Mouse (Mus musculus) megakaryocyte, adult 5-6 weeks (primary cell): ENCODE data around the gene 2210017I01Rik. TPM values are rescaled to one million over a fixed set of nuclear protein-coding genes. Genes with fewer than 3 reads are reported as not detected.

ENCODE experiments used
- ATAC-seq: 2 replicates; pipeline ENCODE4 v1.8.0; 2016; ENCODE audit warnings: mild to moderate bottlenecking, inconsistent platforms; ENCODE audit not compliant: poor library complexity, severe bottlenecking
- total RNA-seq, 2 experiments: library from RNA; stranded (forward) in 1 of 2; stranded (reverse) in 1 of 2; fragments of 153-499, 151-499 nt in 1 of 2; fragments of 221-1000, 200-1000 nt in 1 of 2; gene quantifications; 2 replicates each; pipeline versions ENCODE4 v1.2.3 to v1.2.4; 2015 to 2017

Gene 2210017I01Rik
- total RNA-seq, 2 experiments from 2014 or later = not detected

DNA sequence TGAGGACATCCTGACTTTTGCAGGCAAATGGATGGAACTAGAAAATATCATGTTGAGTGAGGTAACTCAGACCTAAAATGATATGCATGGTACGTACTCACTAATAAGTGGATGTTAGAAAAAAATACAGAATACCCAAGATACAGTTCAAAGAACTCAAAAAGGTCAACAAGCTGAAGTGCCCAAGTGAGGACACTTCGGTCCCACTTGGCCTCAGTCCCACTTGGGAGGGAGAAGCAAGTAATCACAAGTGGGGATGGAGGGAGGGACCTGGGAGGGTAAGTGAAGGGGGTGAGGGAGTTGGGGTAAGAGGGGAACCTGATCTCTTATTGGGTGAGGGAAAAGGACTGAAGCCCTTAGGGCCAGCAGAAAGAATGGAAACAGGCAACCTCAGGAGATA, 38.5 kb downstream of the 2210017I01Rik start:
- no peak for ATAC-seq

DNA sequence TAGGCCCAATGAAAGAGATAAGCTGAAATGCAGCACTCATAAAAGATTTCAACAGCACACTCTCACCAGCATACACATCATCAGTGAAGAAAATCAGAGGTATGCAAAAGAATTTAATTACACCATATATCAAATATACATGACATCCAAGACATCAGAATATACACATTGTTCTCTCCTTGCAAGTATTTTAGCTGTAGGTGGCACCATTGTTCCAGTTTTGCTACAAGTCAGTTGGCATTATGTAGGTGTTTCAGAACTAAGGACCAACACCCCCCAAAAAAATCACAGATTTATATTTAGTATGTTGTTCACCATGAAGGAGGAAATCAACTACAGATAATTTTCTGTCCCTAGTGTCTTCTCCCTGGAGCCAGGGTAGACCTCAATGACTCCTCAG, 41.9 kb downstream of the 2210017I01Rik start:
- no peak for ATAC-seq

Other genes with a start within 250 kb of the 2210017I01Rik start
- not detected in 2 replicates for gene Sprr2f, start 242.3 kb downstream of the 2210017I01Rik start, total RNA-seq (2015)
- not detected in 2 replicates for gene Sprr2f, start 242.3 kb downstream of the 2210017I01Rik start, total RNA-seq (2017)
- gene Sprr2h, start 221.8 kb downstream of the 2210017I01Rik start, total RNA-seq (2015) = not detected in 2 replicates
- not detected in 2 replicates for gene Sprr2h, start 221.8 kb downstream of the 2210017I01Rik start, total RNA-seq (2017)
- not detected in 2 replicates for gene Sprr2i, start 199.5 kb downstream of the 2210017I01Rik start, total RNA-seq (2015)
- gene Sprr2i, start 199.5 kb downstream of the 2210017I01Rik start, total RNA-seq (2017) = not detected in 2 replicates
- gene Sprr2j-ps, start 189.4 kb downstream of the 2210017I01Rik start, total RNA-seq (2015) = not detected in 2 replicates
- gene Sprr2j-ps, start 189.4 kb downstream of the 2210017I01Rik start, total RNA-seq (2017) = not detected in 2 replicates
- 7.0 and 7.4 TPM in 2 replicates for gene Gm9774, start 178.1 kb downstream of the 2210017I01Rik start, total RNA-seq (2015)
- 1.1 and 2.3 TPM in 2 replicates for gene Gm9774, start 178.1 kb downstream of the 2210017I01Rik start, total RNA-seq (2017)
- gene Sprr2k, start 174.9 kb downstream of the 2210017I01Rik start, total RNA-seq (2015) = not detected in 2 replicates
- not detected in 2 replicates for gene Sprr2k, start 174.9 kb downstream of the 2210017I01Rik start, total RNA-seq (2017)
- not detected in 2 replicates for gene Sprr1b, start 168.7 kb downstream of the 2210017I01Rik start, total RNA-seq (2015)
- gene Sprr1b, start 168.7 kb downstream of the 2210017I01Rik start, total RNA-seq (2017) = not detected in 2 replicates
- gene Sprr3, start 148.8 kb downstream of the 2210017I01Rik start, total RNA-seq (2015) = not detected in 2 replicates
- not detected in 2 replicates for gene Sprr3, start 148.8 kb downstream of the 2210017I01Rik start, total RNA-seq (2017)
- not detected in 2 replicates for gene Sprr1a, start 121.6 kb downstream of the 2210017I01Rik start, total RNA-seq (2015)
- gene Sprr1a, start 121.6 kb downstream of the 2210017I01Rik start, total RNA-seq (2017) = not detected in 2 replicates
- gene Sprr4, start 107.0 kb downstream of the 2210017I01Rik start, total RNA-seq (2015) = not detected in 2 replicates
- gene Sprr4, start 107.0 kb downstream of the 2210017I01Rik start, total RNA-seq (2017) = not detected in 2 replicates
- not detected in 2 replicates for gene 2310046K23Rik, start 73.0 kb downstream of the 2210017I01Rik start, total RNA-seq (2015)
- gene 2310046K23Rik, start 73.0 kb downstream of the 2210017I01Rik start, total RNA-seq (2017) = not detected in 2 replicates
- gene Ivl, start 33.8 kb downstream of the 2210017I01Rik start, total RNA-seq (2015) = 0.18 TPM in 1 of 2 replicates, not detected in the other
- gene Ivl, start 33.8 kb downstream of the 2210017I01Rik start, total RNA-seq (2017) = not detected in 2 replicates
- not detected in 2 replicates for gene Smcp, start 18.5 kb downstream of the 2210017I01Rik start, total RNA-seq (2015)
- gene Smcp, start 18.5 kb downstream of the 2210017I01Rik start, total RNA-seq (2017) = not detected in 2 replicates
- not detected in 2 replicates for gene Lce6a, start 14.2 kb upstream of the 2210017I01Rik start, total RNA-seq (2015)
- gene Lce6a, start 14.2 kb upstream of the 2210017I01Rik start, total RNA-seq (2017) = not detected in 2 replicates
- gene Lce1a1, start 40.8 kb upstream of the 2210017I01Rik start, total RNA-seq (2015) = not detected in 2 replicates
- not detected in 2 replicates for gene Lce1a1, start 40.8 kb upstream of the 2210017I01Rik start, total RNA-seq (2017)
- not detected in 2 replicates for gene Lce1b, start 49.4 kb upstream of the 2210017I01Rik start, total RNA-seq (2015)
- not detected in 2 replicates for gene Lce1b, start 49.4 kb upstream of the 2210017I01Rik start, total RNA-seq (2017)
- gene Lce1a2, start 62.8 kb upstream of the 2210017I01Rik start, total RNA-seq (2015) = not detected in 2 replicates
- not detected in 2 replicates for gene Lce1a2, start 62.8 kb upstream of the 2210017I01Rik start, total RNA-seq (2017)
- not detected in 2 replicates for gene Lce1c, start 71.8 kb upstream of the 2210017I01Rik start, total RNA-seq (2015)
- not detected in 2 replicates for gene Lce1c, start 71.8 kb upstream of the 2210017I01Rik start, total RNA-seq (2017)
- not detected in 2 replicates for gene Lce1d, start 79.7 kb upstream of the 2210017I01Rik start, total RNA-seq (2015)
- gene Lce1d, start 79.7 kb upstream of the 2210017I01Rik start, total RNA-seq (2017) = not detected in 2 replicates
- not detected in 2 replicates for gene Lce1e, start 101.6 kb upstream of the 2210017I01Rik start, total RNA-seq (2015)
- gene Lce1e, start 101.6 kb upstream of the 2210017I01Rik start, total RNA-seq (2017) = not detected in 2 replicates
- gene Lce1f, start 112.9 kb upstream of the 2210017I01Rik start, total RNA-seq (2015) = not detected in 2 replicates
- gene Lce1f, start 112.9 kb upstream of the 2210017I01Rik start, total RNA-seq (2017) = not detected in 2 replicates
- gene Gm38119, start 131.6 kb upstream of the 2210017I01Rik start, total RNA-seq (2015) = not detected in 2 replicates
- gene Gm38119, start 131.6 kb upstream of the 2210017I01Rik start, total RNA-seq (2017) = not detected in 2 replicates
- gene Lce1g, start 144.8 kb upstream of the 2210017I01Rik start, total RNA-seq (2015) = not detected in 2 replicates
- gene Lce1g, start 144.8 kb upstream of the 2210017I01Rik start, total RNA-seq (2017) = not detected in 2 replicates
- gene Lce1h, start 157.6 kb upstream of the 2210017I01Rik start, total RNA-seq (2015) = not detected in 2 replicates
- gene Lce1h, start 157.6 kb upstream of the 2210017I01Rik start, total RNA-seq (2017) = not detected in 2 replicates
- not detected in 2 replicates for gene Lce1i, start 171.4 kb upstream of the 2210017I01Rik start, total RNA-seq (2015)
- not detected in 2 replicates for gene Lce1i, start 171.4 kb upstream of the 2210017I01Rik start, total RNA-seq (2017)
- not detected in 2 replicates for gene Lce1j, start 183.0 kb upstream of the 2210017I01Rik start, total RNA-seq (2015)
- gene Lce1j, start 183.0 kb upstream of the 2210017I01Rik start, total RNA-seq (2017) = not detected in 2 replicates
- gene Lce1k, start 200.4 kb upstream of the 2210017I01Rik start, total RNA-seq (2015) = not detected in 2 replicates
- not detected in 2 replicates for gene Lce1k, start 200.4 kb upstream of the 2210017I01Rik start, total RNA-seq (2017)
- gene Kprp, start 219.8 kb upstream of the 2210017I01Rik start, total RNA-seq (2015) = not detected in 2 replicates
- not detected in 2 replicates for gene Kprp, start 219.8 kb upstream of the 2210017I01Rik start, total RNA-seq (2017)
- not detected in 2 replicates for gene Lce1l, start 243.8 kb upstream of the 2210017I01Rik start, total RNA-seq (2015)
- not detected in 2 replicates for gene Lce1l, start 243.8 kb upstream of the 2210017I01Rik start, total RNA-seq (2017)